Mouse (Mus musculus) lung, embryonic 16.5 days (tissue): ENCODE results near the gene Lcn9. TPM values are rescaled to one million over a fixed set of nuclear protein-coding genes. Genes with fewer than 3 reads are reported as not detected.

Source experiments
- ATAC-seq: fragments of 200-750 bp; cut with Nextera tagmentation; 2 replicates; pipeline ENCODE4 v1.8.0; 2017; ENCODE audit warnings: low read depth, mild to moderate bottlenecking, moderate library complexity
- H3K27ac ChIP-seq: fragments of 300-500 bp; sonication (generic); 2 replicates; pipeline ENCODE4 v1.5.1; 2014; ENCODE audit warnings: mild to moderate bottlenecking, control low read depth, low read length
- H3K27me3 ChIP-seq: fragments of 300-500 bp; sonication (generic); 2 replicates; pipeline ENCODE4 v1.6.1; 2014; ENCODE audit warnings: low read depth, low read length, mixed read lengths; ENCODE audit not compliant: control insufficient read depth, insufficient read depth
- H3K36me3 ChIP-seq: fragments of 300-500 bp; sonication (generic); 2 replicates; pipeline ENCODE4 v1.6.1; 2014; ENCODE audit warnings: low read length; ENCODE audit not compliant: control insufficient read depth, insufficient read depth
- H3K4me1 ChIP-seq: fragments of 300-500 bp; sonication (generic); replicated peaks from 2 replicates; pipeline ENCODE4 v1.6.1; 2014; ENCODE audit warnings: low read length, mixed read lengths; ENCODE audit not compliant: control insufficient read depth, insufficient read depth
- H3K4me2 ChIP-seq: fragments of 300-500 bp; sonication (generic); 2 replicates; pipeline ENCODE4 v1.6.1; 2014; ENCODE audit warnings: low read depth, low read length, control low read depth
- H3K4me3 ChIP-seq: fragments of 300-500 bp; sonication (generic); 2 replicates; pipeline ENCODE4 v1.5.1; 2014; ENCODE audit warnings: mild to moderate bottlenecking, low read length, control low read depth
- H3K9ac ChIP-seq: fragments of 300-500 bp; sonication (generic); 2 replicates; pipeline ENCODE4 v1.6.1; 2014; ENCODE audit warnings: low read length, control low read depth
- H3K9me3 ChIP-seq: fragments of 300-500 bp; sonication (generic); 2 replicates; pipeline ENCODE4 v1.6.1; 2016; ENCODE audit warnings: low read length; ENCODE audit not compliant: control insufficient read depth
- WGBS: fragments of 180-500 bp; shearing (Covaris S2); extraction: QIAGEN DNeasy Blood & Tissue Kit; methylation state at CpG from one replicate; pipeline ENCODE4 v1.1.7; 2014; 5-methylcytosine and 5-hydroxymethylcytosine counted together
- polyA plus RNA-seq: library from polyadenylated mRNA; unstranded; fragments of >200 nt; fragmentation: Nextera tagmentation; extraction: Ambion mirVana; gene quantifications from 2 replicates; pipeline ENCODE4 v1.2.1, GENCODE M21; 2015

The Lcn9 gene
- polyA plus RNA-seq, 1 experiment from 2014 or later: not detected

DNA sequence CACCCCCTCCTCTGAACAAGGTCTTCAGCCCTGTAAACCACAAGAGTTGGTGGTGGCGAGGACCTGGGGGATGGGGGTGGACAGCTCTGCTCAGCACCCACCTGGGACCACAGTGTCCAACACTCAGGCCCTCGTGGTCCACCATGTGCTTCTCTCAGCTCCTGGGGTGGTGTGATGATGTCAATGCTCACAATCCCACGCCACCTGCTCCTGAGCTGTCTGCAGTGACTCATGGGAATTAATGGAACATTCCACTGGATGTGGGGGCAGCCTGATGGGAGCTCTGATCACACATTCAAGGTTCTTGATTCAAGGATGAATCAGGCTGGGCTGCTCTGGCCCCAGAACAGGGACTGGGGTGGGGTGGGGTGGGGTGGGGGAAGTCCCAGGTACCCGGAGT, 19.2 kb downstream of the Lcn9 start:
- H3K27me3 ChIP-seq: no peaks in the 10 kb centered on the region
- WGBS: 48% methylated on average over 4 of the region's 4 CpGs
- no peak overlapping the region for H3K27ac ChIP-seq
- H3K9me3 ChIP-seq: no peaks in the 10 kb centered on the region
- no peak for ATAC-seq
- no peaks in the 10 kb centered on the region for H3K4me1 ChIP-seq
- no peak overlapping the region for H3K4me3 ChIP-seq
- H3K4me2 ChIP-seq: no peak overlapping the region
- no peaks in the 10 kb centered on the region for H3K36me3 ChIP-seq
- H3K9ac ChIP-seq: no peak overlapping the region

DNA sequence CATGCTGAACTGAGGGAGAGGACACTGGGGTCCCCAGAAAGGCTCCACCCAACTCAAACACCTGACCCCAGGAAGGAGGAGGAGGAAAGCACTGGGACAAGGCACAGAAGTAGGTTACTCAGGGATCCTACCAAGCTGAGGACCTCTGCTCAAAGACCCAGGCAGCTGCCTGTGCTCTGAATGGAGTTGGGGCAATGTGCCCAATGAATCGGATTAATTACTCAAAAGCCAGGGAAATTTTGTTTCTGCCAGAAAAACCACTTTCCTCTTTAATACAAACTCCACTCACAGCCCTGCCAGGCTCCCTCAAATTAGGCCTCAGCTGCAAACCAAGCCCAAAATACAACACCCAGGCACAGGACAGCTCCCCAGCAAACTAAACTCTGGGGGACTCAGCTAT, 19.8 kb downstream of the Lcn9 start:
- 75% methylated on average over 1 of the region's 1 CpGs for WGBS
- Histone ChIP-seq H3K4me3 (no peak overlapping the region), H3K4me1 (no peaks in the 10 kb centered on the region), H3K9me3 (no peaks in the 10 kb centered on the region), H3K27me3 (no peaks in the 10 kb centered on the region), H3K27ac (no peak overlapping the region), H3K4me2 (no peak overlapping the region), H3K36me3 (no peaks in the 10 kb centered on the region), H3K9ac (no peak overlapping the region)
- ATAC-seq: no peak

DNA sequence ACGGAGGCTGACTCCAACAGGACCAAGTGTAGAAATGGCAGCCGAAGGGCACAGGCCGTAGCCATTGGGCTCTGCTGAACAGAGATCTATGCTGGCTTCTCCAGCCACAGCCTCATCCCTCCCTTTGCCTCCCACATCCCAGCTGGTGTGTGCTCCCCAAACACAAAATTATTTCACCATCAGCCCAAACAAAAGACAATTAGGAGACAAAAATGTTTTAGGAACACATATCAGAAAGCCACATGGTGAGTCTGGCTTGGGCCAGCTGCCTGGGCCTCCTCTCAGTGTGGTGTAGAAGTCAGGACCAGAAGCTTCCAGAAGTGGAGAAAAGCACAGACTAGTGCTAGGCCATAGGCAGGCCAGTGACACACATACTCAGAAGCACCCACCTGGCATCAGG, 21.1 kb downstream of the Lcn9 start:
- Histone ChIP-seq H3K4me3 (no peak overlapping the region), H3K27me3 (no peaks in the 10 kb centered on the region), H3K9me3 (no peaks in the 10 kb centered on the region), H3K4me1 (no peaks in the 10 kb centered on the region), H3K27ac (no peak overlapping the region), H3K9ac (no peak overlapping the region), H3K36me3 (no peaks in the 10 kb centered on the region), H3K4me2 (no peak overlapping the region)
- no peak for ATAC-seq
- WGBS: 76% methylated on average over 3 of the region's 3 CpGs

DNA sequence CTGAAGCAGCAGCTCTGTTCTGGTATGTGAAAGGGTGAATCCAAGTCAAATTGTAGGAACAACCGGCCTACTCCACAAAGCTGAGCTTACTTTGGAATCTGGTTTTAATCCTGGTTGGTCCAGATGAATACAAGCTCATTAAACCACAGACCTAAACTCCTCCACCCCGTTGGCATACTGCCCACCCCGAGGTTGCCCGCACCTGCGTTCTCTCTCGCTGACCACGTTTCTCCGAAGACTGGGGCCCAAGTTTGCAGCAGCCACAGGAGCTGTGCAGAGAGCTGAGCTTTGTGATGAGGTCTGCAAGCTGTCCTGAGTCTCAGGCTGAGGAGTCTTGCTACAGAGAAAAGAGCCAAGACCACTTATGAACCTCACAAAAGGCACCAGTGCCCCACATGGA, 23.6 kb downstream of the Lcn9 start:
- Histone ChIP-seq H3K27me3 (no peaks in the 10 kb centered on the region), H3K9me3 (no peaks in the 10 kb centered on the region), H3K4me3 (no peak overlapping the region), H3K36me3 (no peaks in the 10 kb centered on the region), H3K4me2 (no peak overlapping the region), H3K4me1 (no peaks in the 10 kb centered on the region), H3K9ac (no peak overlapping the region), H3K27ac (no peak overlapping the region)
- ATAC-seq: no peak
- 73% methylated on average over 8 of the region's 8 CpGs for WGBS

DNA sequence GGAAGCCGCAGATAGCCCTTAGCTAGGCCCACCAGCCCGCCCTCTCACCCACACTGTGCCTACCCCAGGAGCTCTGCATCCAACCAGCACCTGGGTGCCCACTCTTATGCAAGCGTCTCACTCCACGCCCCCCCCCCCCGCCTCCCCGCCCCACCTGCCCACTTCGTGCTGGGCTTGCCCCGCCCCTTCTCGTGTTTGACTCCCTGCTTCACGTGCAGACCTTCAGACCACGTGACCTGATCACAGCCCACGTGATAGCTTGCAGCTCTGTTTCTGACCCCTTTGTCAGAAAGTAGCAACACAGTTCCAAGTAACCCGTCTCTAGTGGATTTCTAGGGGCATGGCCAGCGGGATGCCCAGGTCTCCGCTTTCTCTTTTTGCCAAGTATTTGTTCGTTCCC, 24.3 kb downstream of the Lcn9 start, which contains the start of gene Sohlh1:
Gene Sohlh1 (minus strand): TSS at position 23 of the 400 bp plus-strand sequence.
- no peak for ATAC-seq
- H3K36me3 ChIP-seq: no peaks in the 10 kb centered on the region
- no peak within 1 kb of the TSS for H3K9ac ChIP-seq
- H3K4me1 ChIP-seq: no peaks in the 10 kb centered on the region
- H3K4me3 ChIP-seq: no peak within 1 kb of the TSS
- no peak within 1 kb of the TSS for H3K4me2 ChIP-seq
- 68% methylated on average over 16 of the region's 16 CpGs for WGBS
- no peaks in the 10 kb centered on the region for H3K9me3 ChIP-seq
- no peak within 1 kb of the TSS for H3K27ac ChIP-seq
- no peaks in the 10 kb centered on the region for H3K27me3 ChIP-seq

DNA sequence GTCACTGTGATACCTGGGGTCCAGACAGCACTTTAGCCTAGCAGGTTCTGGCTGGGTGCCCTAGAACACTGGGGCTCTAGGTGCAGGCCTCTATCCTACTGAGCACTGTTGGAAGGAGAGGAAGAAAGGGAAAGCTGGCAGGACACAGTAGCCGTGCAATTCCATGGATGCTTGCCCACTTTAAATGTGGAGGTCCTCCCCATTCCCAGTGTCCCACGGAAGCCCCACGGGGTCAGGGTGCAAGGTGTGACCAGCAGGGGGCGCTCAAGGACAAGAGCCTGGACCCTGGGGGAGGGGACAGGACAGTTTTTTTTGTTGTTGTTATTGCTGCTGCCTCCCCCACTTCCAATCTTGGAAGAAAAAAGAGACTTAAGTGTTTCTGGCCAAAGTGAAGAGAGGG, 27.4 kb downstream of the Lcn9 start:
- H3K9me3 ChIP-seq: no peaks in the 10 kb centered on the region
- H3K9ac ChIP-seq: no peak overlapping the region
- H3K27me3 ChIP-seq: no peaks in the 10 kb centered on the region
- H3K4me3 ChIP-seq: no peak overlapping the region
- H3K4me2 ChIP-seq: no peak overlapping the region
- H3K27ac ChIP-seq: no peak overlapping the region
- H3K36me3 ChIP-seq: no peaks in the 10 kb centered on the region
- 19% methylated on average over 4 of the region's 4 CpGs for WGBS
- H3K4me1 ChIP-seq: peaks cover 6% of the 10 kb centered on the region
- ATAC-seq: no peak

DNA sequence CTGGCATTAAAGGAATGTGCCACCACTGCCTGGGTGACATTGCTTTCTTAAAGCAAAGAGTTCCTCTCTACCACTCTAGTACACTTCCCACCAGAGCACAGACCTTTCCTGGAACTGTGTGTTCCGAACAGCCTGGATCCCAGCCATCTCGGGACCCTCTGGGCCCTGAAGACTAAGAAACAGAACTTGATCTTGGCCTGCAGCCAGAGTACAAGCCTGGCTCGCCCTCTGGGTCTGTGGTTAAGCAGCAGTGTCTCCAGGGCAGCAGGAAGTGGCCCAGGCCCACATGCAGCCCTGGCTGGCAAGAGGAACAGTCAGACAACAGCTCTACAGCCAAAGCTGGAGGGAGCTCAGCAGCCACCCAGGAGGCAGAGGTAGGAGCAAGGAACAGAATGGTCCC, 29.7 kb downstream of the Lcn9 start:
- Histone ChIP-seq H3K4me1 (peaks cover 6% of the 10 kb centered on the region), H3K36me3 (no peaks in the 10 kb centered on the region), H3K4me3 (no peak overlapping the region), H3K27ac (peak overlapping the region; percentile 25; the same call in 1 of the 2 replicates), H3K9me3 (no peaks in the 10 kb centered on the region), H3K27me3 (no peaks in the 10 kb centered on the region), H3K9ac (no peak overlapping the region), H3K4me2 (no peak overlapping the region)
- WGBS: 16% methylated on average over 3 of the region's 3 CpGs
- peak; percentile 62 for ATAC-seq

DNA sequence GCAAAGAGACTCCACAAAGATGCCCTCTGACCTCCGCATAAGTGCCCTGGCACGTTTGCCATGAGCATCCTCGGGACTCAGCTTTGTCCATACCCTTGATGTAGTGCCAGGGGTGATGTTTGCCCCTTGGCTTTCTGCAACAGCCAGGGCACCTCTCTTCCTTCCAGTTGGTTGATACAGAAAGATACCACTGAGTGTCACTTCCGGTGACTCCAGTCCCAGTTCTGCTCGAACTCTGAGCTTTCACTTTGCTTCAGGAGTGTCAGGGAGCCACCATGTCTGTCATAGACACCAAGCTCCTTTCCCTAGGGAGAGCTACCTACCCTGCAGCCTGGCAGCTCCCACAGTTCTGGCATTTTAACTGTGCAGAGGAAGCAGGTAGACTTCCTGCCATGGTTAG, 31.0 kb downstream of the Lcn9 start:
- Histone ChIP-seq H3K4me3 (no peak overlapping the region), H3K4me1 (peaks cover 6% of the 10 kb centered on the region), H3K27ac (no peak overlapping the region), H3K27me3 (no peaks in the 10 kb centered on the region), H3K4me2 (no peak overlapping the region), H3K36me3 (no peaks in the 10 kb centered on the region), H3K9me3 (no peaks in the 10 kb centered on the region), H3K9ac (no peak overlapping the region)
- WGBS: 63% methylated on average over 5 of the region's 5 CpGs
- ATAC-seq: no peak

DNA sequence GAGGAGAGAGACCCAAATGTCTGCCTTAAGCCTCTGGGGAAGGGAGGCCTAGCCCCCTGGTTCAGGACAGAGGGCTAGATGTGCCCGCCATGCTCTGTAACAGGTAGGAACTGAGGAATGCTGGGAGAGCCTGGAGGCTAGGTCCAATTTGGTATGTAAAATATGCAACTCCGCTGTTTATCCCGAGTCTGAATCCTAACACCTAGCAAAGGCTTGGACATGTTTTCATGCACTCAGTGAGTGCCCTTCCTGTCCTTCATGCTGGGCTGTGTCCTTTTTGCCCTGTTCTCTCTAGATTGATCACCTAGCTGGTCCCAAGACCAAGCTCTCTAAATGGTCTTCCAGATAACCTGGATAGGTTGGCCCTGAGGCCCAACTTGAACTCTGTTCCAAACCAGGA, 36.9 kb downstream of the Lcn9 start:
- 78% methylated on average over 3 of the region's 3 CpGs for WGBS
- Histone ChIP-seq H3K27me3 (peaks cover 12% of the 10 kb centered on the region), H3K4me2 (no peak overlapping the region), H3K27ac (no peak overlapping the region), H3K4me3 (no peak overlapping the region), H3K9ac (no peak overlapping the region), H3K36me3 (no peaks in the 10 kb centered on the region), H3K9me3 (no peaks in the 10 kb centered on the region), H3K4me1 (peaks cover 5% of the 10 kb centered on the region; the same call in 1 of the 2 replicates)
- ATAC-seq: no peak

DNA sequence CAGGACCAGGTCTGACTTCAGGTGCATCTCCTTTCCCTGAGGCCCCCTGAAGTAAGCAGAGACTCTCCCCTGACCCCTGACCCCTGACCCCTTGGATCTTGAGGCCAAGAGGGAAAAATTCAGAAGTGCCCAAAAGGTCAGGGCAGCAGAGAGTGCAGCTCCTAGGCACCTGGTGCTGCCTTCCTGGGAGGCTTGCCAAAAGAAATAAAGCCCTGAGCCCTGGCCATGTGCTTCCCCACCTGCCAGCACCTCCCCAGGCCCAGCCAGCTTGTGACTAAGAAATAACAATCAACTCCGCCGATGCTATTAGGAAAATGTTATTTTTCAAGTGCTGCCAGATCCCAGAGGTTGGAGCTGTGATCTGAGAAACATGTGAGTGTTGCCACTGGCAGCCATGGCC, 39.1 kb downstream of the Lcn9 start:
- WGBS: 60% methylated on average over 2 of the region's 2 CpGs
- H3K9ac ChIP-seq: no peak overlapping the region
- H3K27me3 ChIP-seq: peaks cover 16% of the 10 kb centered on the region
- ATAC-seq: no peak
- H3K27ac ChIP-seq: no peak overlapping the region
- H3K36me3 ChIP-seq: no peaks in the 10 kb centered on the region
- peaks cover 5% of the 10 kb centered on the region; the same call in 1 of the 2 replicates for H3K4me1 ChIP-seq
- no peak overlapping the region for H3K4me2 ChIP-seq
- H3K9me3 ChIP-seq: no peaks in the 10 kb centered on the region
- no peak overlapping the region for H3K4me3 ChIP-seq
